In genomic region chr7:70360611-70361382, GRCm38 (mm10) we compare ENCODE assay signal across 9 mouse cellular contexts. TPM values are rescaled to one million over a fixed set of nuclear protein-coding genes. Genes with fewer than 3 reads are reported as not detected.
A peak's percentile ranks its signal among the peaks of the same experiment; 100 is the strongest.
DNase-seq lines count a peak whose midpoint lies in the region; ATAC-seq and TF ChIP-seq lines count a peak whose summit lies in the region.
"Had no signal": no experiment of that assay in that cellular context is flagged by ENCODE, and none has a peak within 500 bp of the region (broad histone marks: within the 10 kb centered on the region; RNA-seq: fewer than 3 reads in every experiment).

No protein-coding gene starts in this region.

- peak overlapping the region; percentile 73 for H3K9ac ChIP-seq in heart, adult 2 months (ENCODE audit: low read depth, low read length)
- peak overlapping the region; percentile 62 for H3K9ac ChIP-seq in forebrain, embryonic 15.5 days (replicated peaks)
- peak overlapping the region; percentile 90 for H3K9ac ChIP-seq in intestine, embryonic 15.5 days

- 0 out of 2 replicates have a peak, but pooled peaks have one; percentile 35 for TF ChIP-seq POLR2A in heart, adult 2 months (IDR thresholded peaks at IDR 0.05; ENCODE audit: insufficient read depth, low read depth, low read length)

- H3K36me3 ChIP-seq in heart, adult 2 months (ENCODE audit: control insufficient read depth, insufficient read depth, low read length): peaks cover 6% of the 10 kb centered on the region
- H3K36me3 ChIP-seq in forebrain, embryonic 15.5 days: no peaks in the 10 kb centered on the region
- H3K36me3 ChIP-seq in intestine, embryonic 15.5 days: no peaks in the 10 kb centered on the region
- peaks cover 44% of the 10 kb centered on the region for H3K36me3 ChIP-seq in midbrain, embryonic 10.5 days

- H3K79me2 ChIP-seq in heart, adult 2 months (replicated peaks; ENCODE audit: control insufficient read depth, insufficient read depth, low read length): no peaks in the 10 kb centered on the region; the same call in 1 of the 2 replicates

- no peak for ATAC-seq in forebrain, embryonic 15.5 days (replicated peaks)
- peak; percentile 22 for ATAC-seq in intestine, embryonic 15.5 days

- no peak for TF ChIP-seq EP300 in heart, adult 2 months (IDR thresholded peaks at IDR 0.05; ENCODE audit: insufficient read depth, low read depth, low read length)

- intact Hi-C loops in heart, adult 2 months (cut with DNase I): loop anchor here (10.0 kb wide), 4 partner anchors 484 to 1604 kb away; no protein-coding TSS in a partner anchor
- intact Hi-C loops in heart, postnatal 25 days (cut with DNase I): loop anchor here (10.0 kb wide), 3 partner anchors 1024 to 1344 kb away; no protein-coding TSS in a partner anchor

- H3K4me1 ChIP-seq in heart, adult 2 months (ENCODE audit: control insufficient read depth, insufficient read depth, low read length): no peaks in the 10 kb centered on the region; the same call in 1 of the 2 replicates
- peaks cover 30% of the 10 kb centered on the region for H3K4me1 ChIP-seq in forebrain, embryonic 15.5 days
- H3K4me1 ChIP-seq in intestine, embryonic 15.5 days (replicated peaks): peaks cover 16% of the 10 kb centered on the region
- peaks cover 50% of the 10 kb centered on the region for H3K4me1 ChIP-seq in midbrain, embryonic 10.5 days

- peak; percentile 60 to 74 for DNase-seq in heart, adult 2 months
- DNase-seq in heart, postnatal 25 days (ENCODE audit: low spot score): no peak
- DNase-seq in Muller cell, postnatal 12 days (ENCODE audit: inconsistent ontology term): peak; percentile 65
- peak; percentile 64 for DNase-seq in midbrain, embryonic 10.5 days (ENCODE audit: low spot score)
- no peak for DNase-seq in frontal cortex, postnatal 14 days (ENCODE audit: low spot score in 2 of 2)
- no peak for DNase-seq in spleen, adult 18-20 months

- peak overlapping the region; percentile 82 for H3K4me2 ChIP-seq in forebrain, embryonic 15.5 days (replicated peaks)
- peak overlapping the region; percentile 86 for H3K4me2 ChIP-seq in intestine, embryonic 15.5 days (replicated peaks)

- no peaks in the 10 kb centered on the region for H3K9me3 ChIP-seq in forebrain, embryonic 15.5 days
- no peaks in the 10 kb centered on the region for H3K9me3 ChIP-seq in intestine, embryonic 15.5 days
- H3K9me3 ChIP-seq in midbrain, embryonic 10.5 days (replicated peaks): no peaks in the 10 kb centered on the region

- H3K27ac ChIP-seq in heart, adult 2 months: peak overlapping the region; percentile 88
- H3K27ac ChIP-seq in forebrain, embryonic 15.5 days (replicated peaks): peak overlapping the region; percentile 94
- peak overlapping the region; percentile 99 for H3K27ac ChIP-seq in intestine, embryonic 15.5 days
- peak overlapping the region; percentile 99 for H3K27ac ChIP-seq in midbrain, embryonic 10.5 days (replicated peaks)

- peaks cover 6% of the 10 kb centered on the region; the same call in 1 of the 2 replicates for H3K27me3 ChIP-seq in heart, adult 2 months (ENCODE audit: control insufficient read depth, insufficient read depth, low read length)
- H3K27me3 ChIP-seq in forebrain, embryonic 15.5 days: peaks cover 45% of the 10 kb centered on the region
- H3K27me3 ChIP-seq in intestine, embryonic 15.5 days (replicated peaks): no peaks in the 10 kb centered on the region
- peaks cover 82% of the 10 kb centered on the region for H3K27me3 ChIP-seq in midbrain, embryonic 10.5 days (ENCODE audit: low read depth, poor library complexity, severe bottlenecking)
- H3K27me3 ChIP-seq: Patski had no signal

- peak overlapping the region; percentile 74 for H3K4me3 ChIP-seq in heart, adult 2 months
- peak overlapping the region; percentile 55 for H3K4me3 ChIP-seq in forebrain, embryonic 15.5 days
- peak overlapping the region; percentile 76 for H3K4me3 ChIP-seq in intestine, embryonic 15.5 days (replicated peaks)
- H3K4me3 ChIP-seq in midbrain, embryonic 10.5 days: peak overlapping the region; percentile 89

- WGBS in heart, adult 2 months: 8% methylated on average over 84 of the region's 84 CpGs
- under 1% methylated on average over 75 of the region's 84 CpGs for WGBS in forebrain, embryonic 15.5 days
- WGBS in intestine, embryonic 15.5 days: under 1% methylated on average over 79 of the region's 84 CpGs
- WGBS in midbrain, embryonic 10.5 days: 10% methylated on average over 83 of the region's 84 CpGs

- no peak for TF ChIP-seq CTCF in heart, adult 2 months (IDR thresholded peaks at IDR 0.05)

RNA-seq across cellular contexts. Expression of gene Nr2f2, which starts 5.7 kb away (rescaled TPM):
- total RNA-seq in heart, adult 2 months (2021): 10 to 100 TPM; 16.4 to 18.8 TPM
- polyA plus RNA-seq in heart, adult 2 months (2012; rRNA removed): 22.9 and 39.3 TPM in 2 replicates
- total RNA-seq in heart, postnatal 25 days (2021): 10 to 100 TPM; 19.9 to 25.0 TPM
- 76.2 and 95.0 TPM in 2 replicates for polyA plus RNA-seq in forebrain, embryonic 15.5 days (2015; fragmentation: Nextera tagmentation; extraction: Ambion mirVana)
- polyA plus RNA-seq in intestine, embryonic 15.5 days (2015; fragmentation: Nextera tagmentation; extraction: Ambion mirVana): 39.4 and 46.3 TPM in 2 replicates
- 86.8 and 89.2 TPM in 2 replicates for polyA plus RNA-seq in midbrain, embryonic 10.5 days (2016; fragmentation: Nextera tagmentation; extraction: Ambion mirVana)

Comparison
In these comparisons a context has a peak if more than half of its experiments do, and no peak if none do; other contexts are left out.
1. DNase-seq: peak in heart, adult 2 months (2 of 2), Muller cell, postnatal 12 days (single experiment) and midbrain, embryonic 10.5 days (single experiment); none in heart, postnatal 25 days (single experiment), frontal cortex, postnatal 14 days (0 of 2) and spleen, adult 18-20 months (0 of 2).
2. Peak in every context shown above with its lines, with median percentiles within 50 percentile points of each other: H3K27ac ChIP-seq, H3K4me3 ChIP-seq and H3K9ac ChIP-seq.